Mouse (Mus musculus): ENCODE measurements at regions not wholly inside any gene's neighbourhood (a gene's known extent, or its start where the extent isn't known, plus 50 kb on each side); places are given as distances from the start of the nearest gene placed in this dataset.
A peak's percentile ranks its signal among the peaks of the same experiment; 100 is the strongest.
"Not testable (repeated sequence)": the region's sequence is repeated elsewhere in the genome, so short reads cannot be mapped to it uniquely, and the experiment has no call there.

DNA sequence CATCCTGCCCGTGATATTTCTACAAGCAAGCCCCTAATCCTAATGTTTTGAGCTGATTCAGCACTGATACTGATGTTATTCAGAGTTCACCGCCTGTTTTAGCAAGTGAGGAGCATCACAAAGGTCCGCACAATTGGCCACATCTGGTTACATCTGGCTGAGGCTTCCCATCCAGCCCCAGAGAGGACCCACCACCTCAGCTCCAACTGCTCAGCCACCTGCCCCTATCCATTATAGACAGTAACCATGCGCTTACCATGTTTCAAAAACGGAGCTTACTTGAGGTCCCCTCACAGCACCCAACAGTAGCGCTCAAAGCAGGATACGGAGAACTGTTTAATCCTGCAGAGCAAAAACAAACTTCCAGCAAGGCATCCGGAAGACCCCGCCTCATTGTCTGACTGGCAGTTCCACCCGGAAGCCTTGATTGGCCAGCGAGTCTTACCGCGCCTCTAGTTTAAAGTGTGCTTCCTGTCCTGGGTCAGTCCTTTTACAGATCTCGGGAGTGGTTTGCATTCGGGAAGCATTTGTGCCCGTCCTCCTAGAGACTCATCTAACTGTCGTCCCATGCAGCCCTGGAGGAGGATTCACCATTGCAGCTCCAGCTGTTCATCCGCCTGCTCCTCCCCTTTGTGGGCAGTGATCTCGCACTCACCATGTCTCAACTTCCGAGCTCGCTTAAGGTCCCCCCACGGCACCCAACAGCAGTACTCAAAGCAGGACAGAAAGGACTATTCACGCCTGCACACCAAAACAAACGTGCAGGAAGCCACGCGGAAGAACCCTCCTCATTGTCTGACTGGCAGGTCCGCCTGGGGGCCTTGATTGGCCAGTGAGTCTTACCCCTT lies 69.9 kb upstream of the Zfp825 start:
- DNase-seq (ENCODE audit: low spot score): peak; percentile 87

DNA sequence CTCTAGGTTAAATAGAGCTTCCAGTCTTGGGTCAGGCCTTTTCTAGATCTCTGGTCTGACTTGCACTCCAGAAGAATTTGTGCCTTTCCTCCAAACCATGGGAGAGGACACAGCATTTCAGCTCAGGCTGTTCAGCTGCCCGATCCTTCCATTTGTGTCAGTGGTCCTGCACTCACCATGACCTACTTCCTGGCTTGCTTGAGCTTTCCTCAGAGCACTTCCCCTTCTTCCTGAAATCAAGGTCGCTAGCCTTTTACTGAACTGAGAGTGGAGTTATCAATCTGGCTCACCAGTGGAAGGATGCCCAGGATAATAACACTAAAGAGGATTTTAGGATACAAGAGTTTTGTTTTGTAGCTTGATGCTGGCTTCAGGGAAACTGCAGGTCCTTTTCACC lies 70.5 kb upstream of the Zfp825 start:
- DNase-seq (ENCODE audit: low spot score): not testable (repeated sequence)

DNA sequence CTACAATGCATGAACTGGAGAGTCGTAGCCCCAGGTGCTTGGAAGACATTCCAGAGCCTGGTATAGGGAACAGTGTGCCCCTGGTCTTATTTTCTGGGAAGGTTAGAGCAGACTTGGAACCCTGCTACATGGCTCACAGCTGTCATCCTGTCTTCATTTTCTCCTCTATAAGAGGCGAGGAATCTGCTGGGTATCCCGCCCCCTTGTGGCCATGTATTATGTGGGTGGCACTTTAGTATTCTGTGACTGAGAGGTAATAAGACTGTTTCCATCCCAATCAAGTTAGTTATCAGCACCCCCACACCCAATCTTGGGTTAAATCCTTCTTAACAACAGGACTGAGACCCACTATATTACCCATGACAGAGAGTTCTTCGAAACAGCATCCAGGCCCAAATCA lies 69.4 kb upstream of the Erap1 start:
- not testable (repeated sequence) for DNase-seq (ENCODE audit: low spot score)

All from heart, adult 8-10 months (tissue).